Mouse (Mus musculus) limb, embryonic 14.5 days (tissue): ENCODE data around the gene Steap3. TPM values are rescaled to one million over a fixed set of nuclear protein-coding genes. Genes with fewer than 3 reads are reported as not detected.

Experiments used
- ATAC-seq: fragments of 200-750 bp; cut with Nextera tagmentation; 2 replicates; pipeline ENCODE4 v1.8.0; 2017; ENCODE audit warnings: low read depth, moderate number of reproducible peaks, moderate TSS enrichment; ENCODE audit not compliant: low FRiP score
- DNase-seq: peaks from one replicate; pipeline ENCODE4 v3.0.0-alpha.2; 2015; ENCODE audit warnings: low spot score
- H3K27ac ChIP-seq: fragments of 300-500 bp; sonication (generic); replicated peaks from 2 replicates; pipeline ENCODE4 v1.5.1; 2014; ENCODE audit warnings: low read depth, mild to moderate bottlenecking, low read length, moderate library complexity, mixed read lengths
- H3K27me3 ChIP-seq: fragments of 300-500 bp; sonication (generic); 2 replicates; pipeline ENCODE4 v1.6.1; 2014; ENCODE audit warnings: low read length, mixed read lengths; ENCODE audit not compliant: control insufficient read depth, insufficient read depth
- H3K36me3 ChIP-seq: fragments of 300-500 bp; sonication (generic); 2 replicates; pipeline ENCODE4 v1.6.1; 2014; ENCODE audit warnings: mild to moderate bottlenecking, low read length, moderate library complexity, mixed read lengths; ENCODE audit not compliant: control insufficient read depth, insufficient read depth
- H3K4me1 ChIP-seq: fragments of 300-500 bp; sonication (generic); 2 replicates; pipeline ENCODE4 v1.6.1; 2014; ENCODE audit warnings: antibody characterized with exemption, low read length, mixed read lengths; ENCODE audit not compliant: control insufficient read depth, insufficient read depth
- H3K4me2 ChIP-seq: fragments of 300-500 bp; sonication (generic); replicated peaks from 2 replicates; pipeline ENCODE4 v1.6.1; 2014; ENCODE audit warnings: low read depth, mild to moderate bottlenecking, low read length, moderate library complexity; ENCODE audit not compliant: severe bottlenecking
- H3K4me3 ChIP-seq: fragments of 300-500 bp; sonication (generic); replicated peaks from 2 replicates; pipeline ENCODE4 v1.5.1; 2014; ENCODE audit warnings: low read length
- H3K9ac ChIP-seq: fragments of 300-500 bp; sonication (generic); 2 replicates; pipeline ENCODE4 v1.6.1; 2014; ENCODE audit warnings: mild to moderate bottlenecking, low read depth, low read length, moderate library complexity; ENCODE audit not compliant: severe bottlenecking
- H3K9me3 ChIP-seq: fragments of 300-500 bp; sonication (generic); 2 replicates; pipeline ENCODE4 v1.6.1; 2016; ENCODE audit warnings: low read length; ENCODE audit not compliant: control insufficient read depth
- POLR2A ChIP-seq: fragments of 200-500 bp; IDR thresholded peaks from 2 replicates; pipeline ENCODE4 v1.8.0; 2012; ENCODE audit warnings: inconsistent platforms, mild to moderate bottlenecking, moderate library complexity, borderline replicate concordance; ENCODE audit not compliant: insufficient read depth, insufficient read length; ENCODE audit errors: extremely low read depth
- WGBS: fragments of 180-500 bp; shearing (Covaris S2); extraction: QIAGEN DNeasy Blood & Tissue Kit; methylation state at CpG from one replicate; pipeline ENCODE4 v1.1.7; 2014; 5-methylcytosine and 5-hydroxymethylcytosine counted together
- polyA plus RNA-seq, 2 experiments: library from polyadenylated mRNA; depleted of rRNA in 1 of 2; stranded (reverse) in 1 of 2; unstranded in 1 of 2; fragments of >200 nt; fragmentation: Nextera tagmentation in 1 of 2; extraction: Ambion mirVana in 1 of 2; gene quantifications; 2 replicates each; pipeline versions ENCODE4 v1.2.1 to v1.2.3; 2012 to 2014

Gene Steap3
- polyA plus RNA-seq, 2 experiments = 8.1 to 9.1 TPM

DNA sequence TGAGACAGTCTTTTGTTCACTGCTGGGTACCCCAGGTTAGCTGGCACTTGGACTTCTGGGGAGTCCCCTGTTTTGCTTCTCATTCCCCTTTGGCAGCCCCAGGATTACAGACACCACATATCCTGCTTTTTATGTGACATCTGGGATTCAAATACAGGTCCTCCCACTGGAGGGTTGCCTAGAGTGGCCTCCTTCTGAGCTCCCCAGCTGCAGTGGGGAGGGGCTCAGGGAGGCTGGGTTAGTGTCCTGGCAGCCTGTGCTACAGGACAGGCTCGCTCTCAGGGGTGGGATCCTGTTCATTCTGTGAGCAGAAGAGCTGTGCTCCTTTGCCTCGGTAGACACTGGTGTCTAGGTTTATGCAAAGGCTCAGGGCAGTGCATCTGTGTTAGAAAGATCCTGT lies 51.2 kb downstream of the Steap3 start:
- H3K9me3 ChIP-seq = no peaks in the 10 kb centered on the region
- H3K27me3 ChIP-seq = no peaks in the 10 kb centered on the region
- no peak overlapping the region for H3K9ac ChIP-seq
- no peak for ATAC-seq
- H3K4me3 ChIP-seq = no peak overlapping the region
- 32% methylated on average over 2 of the region's 2 CpGs for WGBS
- H3K27ac ChIP-seq = no peak overlapping the region
- H3K4me2 ChIP-seq = no peak overlapping the region
- H3K4me1 ChIP-seq = 0 out of 2 replicates have a peak, but pooled peaks cover 4% of the 10 kb centered on the region
- DNase-seq = no peak
- no peak for TF ChIP-seq POLR2A
- no peaks in the 10 kb centered on the region for H3K36me3 ChIP-seq

DNA sequence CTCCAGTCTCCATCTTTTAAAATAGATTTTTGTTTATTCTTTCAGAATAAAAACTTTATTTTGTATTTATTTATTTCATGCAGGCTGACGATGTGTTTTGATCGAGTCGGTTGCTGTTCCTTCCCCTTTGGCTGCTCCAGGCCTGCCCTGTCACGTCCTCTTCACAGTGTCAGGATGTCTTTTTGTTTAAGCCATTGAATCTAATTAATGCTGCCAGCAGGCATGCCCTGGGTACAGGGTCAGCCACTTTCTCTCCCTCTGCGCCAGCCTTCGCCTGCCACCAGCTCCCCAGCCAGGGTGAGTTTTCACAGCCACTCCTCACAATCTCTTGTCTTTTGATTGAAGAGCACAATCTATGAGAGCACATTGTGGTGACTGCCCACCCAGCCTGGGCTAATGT lies 51.7 kb downstream of the Steap3 start:
- no peaks in the 10 kb centered on the region for H3K36me3 ChIP-seq
- no peak for TF ChIP-seq POLR2A
- H3K4me1 ChIP-seq = 0 out of 2 replicates have a peak, but pooled peaks cover 4% of the 10 kb centered on the region
- DNase-seq (no peak), ATAC-seq (no peak)
- H3K9ac ChIP-seq = no peak overlapping the region
- no peaks in the 10 kb centered on the region for H3K9me3 ChIP-seq
- no peaks in the 10 kb centered on the region for H3K27me3 ChIP-seq
- no peak overlapping the region for H3K4me3 ChIP-seq
- H3K4me2 ChIP-seq = no peak overlapping the region
- WGBS = 70% methylated on average over 6 of the region's 6 CpGs
- H3K27ac ChIP-seq = no peak overlapping the region

GRCm38 (mm10) chr1:120208502-120209230 lies 63.8 kb downstream of the Steap3 start:
- DNase-seq (no peak), ATAC-seq (no peak)
- no peak overlapping the region for H3K4me3 ChIP-seq
- 73% methylated on average over 11 of the region's 11 CpGs for WGBS
- H3K36me3 ChIP-seq = no peaks in the 10 kb centered on the region
- H3K27me3 ChIP-seq = no peaks in the 10 kb centered on the region
- no peaks in the 10 kb centered on the region for H3K9me3 ChIP-seq
- no peaks in the 10 kb centered on the region for H3K4me1 ChIP-seq
- no peak overlapping the region for H3K9ac ChIP-seq
- TF ChIP-seq POLR2A = no peak
- no peak overlapping the region for H3K4me2 ChIP-seq
- no peak overlapping the region for H3K27ac ChIP-seq

- H3K4me2 ChIP-seq = no peak overlapping the region
- TF ChIP-seq POLR2A = no peak
- DNase-seq (peak; percentile 17), ATAC-seq (no peak)
- no peaks in the 10 kb centered on the region for H3K36me3 ChIP-seq
- H3K4me3 ChIP-seq = no peak overlapping the region
- WGBS = 72% methylated on average over 6 of the region's 6 CpGs
- no peaks in the 10 kb centered on the region for H3K4me1 ChIP-seq
- H3K27ac ChIP-seq = no peak overlapping the region
- no peaks in the 10 kb centered on the region for H3K9me3 ChIP-seq
- no peaks in the 10 kb centered on the region for H3K27me3 ChIP-seq
- no peak overlapping the region for H3K9ac ChIP-seq
Observed at GRCm38 (mm10) chr1:120207568-120207967, 64.9 kb downstream of the Steap3 start.

- Histone ChIP-seq H3K36me3 (no peaks in the 10 kb centered on the region), H3K4me2 (no peak overlapping the region), H3K4me1 (no peaks in the 10 kb centered on the region), H3K27ac (no peak overlapping the region), H3K9ac (no peak overlapping the region), H3K4me3 (no peak overlapping the region), H3K27me3 (no peaks in the 10 kb centered on the region), H3K9me3 (no peaks in the 10 kb centered on the region)
- no peak for TF ChIP-seq POLR2A
- ATAC-seq = no peak
- no peak for DNase-seq
- WGBS = 67% methylated on average over 1 of the region's 1 CpGs
Observed at GRCm38 (mm10) chr1:120204834-120205233, 67.7 kb downstream of the Steap3 start.
